Mouse (Mus musculus) gastrocnemius, adult 8-10 months (tissue): ENCODE results near the gene Wdr26. TPM values are rescaled to one million over a fixed set of nuclear protein-coding genes. Genes with fewer than 3 reads are reported as not detected.

ENCODE experiments used
- DNase-seq, 2 experiments: peaks; one replicate each; pipeline ENCODE4 v3.0.0; 2022; ENCODE audit warnings: low spot score in 2 of 2
- total RNA-seq, 4 experiments: library from RNA; stranded (reverse); gene quantifications; 2 replicates each; pipeline ENCODE4 v1.2.4; 2022

Wdr26 gene
- total RNA-seq, 4 experiments from 2014 or later, result 91.5 to 100 (median 92.8) TPM

DNA sequence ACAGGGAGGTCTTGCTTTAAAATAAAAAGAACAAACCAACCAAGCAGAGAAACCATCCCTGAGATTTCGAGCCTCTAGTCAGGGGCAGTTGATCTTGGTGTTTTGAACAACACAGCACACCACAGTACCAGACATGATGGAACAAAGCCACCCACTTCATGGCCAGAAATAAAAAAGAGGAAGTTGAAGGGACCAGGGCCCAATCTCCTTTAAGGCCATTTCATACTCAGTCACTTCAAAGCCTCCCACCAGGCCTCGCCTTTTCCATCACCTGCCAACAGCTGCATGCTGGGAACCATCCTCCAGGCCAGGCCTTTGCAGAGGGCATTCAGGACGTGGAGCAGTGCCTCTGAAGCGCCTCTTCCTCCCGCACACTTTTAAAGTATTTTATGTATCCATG, 25.5 kb upstream of the Wdr26 start:
- no peak for DNase-seq

DNA sequence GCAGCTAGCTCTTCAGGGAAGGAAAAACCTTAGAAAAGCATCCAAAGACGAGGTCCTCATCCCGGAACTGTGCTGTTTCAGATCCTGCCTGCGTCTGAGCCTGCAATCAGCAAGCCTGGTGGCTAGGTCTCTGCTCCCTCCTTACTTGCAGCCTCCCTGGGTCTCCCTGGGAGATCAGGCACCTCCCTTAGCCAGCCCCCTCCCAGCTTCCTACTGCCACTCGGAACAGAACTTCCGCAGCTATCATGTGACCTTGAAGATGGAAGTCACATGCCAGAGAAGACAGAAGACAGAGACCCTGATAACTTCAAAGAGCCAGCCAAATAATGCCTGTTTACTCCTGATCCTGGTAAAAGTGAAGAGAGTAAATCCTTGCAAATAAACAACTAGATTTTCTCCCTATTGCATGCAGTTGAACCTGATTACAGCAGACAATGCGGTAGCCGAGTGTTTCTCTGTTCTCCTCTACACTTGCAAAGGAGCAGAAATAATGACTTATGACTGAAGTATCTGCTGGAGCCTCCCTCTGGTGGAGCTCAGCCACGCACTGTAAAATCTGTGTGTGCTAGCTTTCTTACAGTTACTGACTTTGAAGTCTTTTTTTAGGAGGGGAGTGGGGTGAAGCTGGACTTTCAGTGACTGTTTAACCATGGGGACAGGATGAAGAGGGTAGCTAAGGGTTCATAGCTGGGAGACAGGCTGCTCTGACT, 22.7 kb upstream of the Wdr26 start:
- DNase-seq, result peak in 1 of 2 experiments; percentile 17

DNA sequence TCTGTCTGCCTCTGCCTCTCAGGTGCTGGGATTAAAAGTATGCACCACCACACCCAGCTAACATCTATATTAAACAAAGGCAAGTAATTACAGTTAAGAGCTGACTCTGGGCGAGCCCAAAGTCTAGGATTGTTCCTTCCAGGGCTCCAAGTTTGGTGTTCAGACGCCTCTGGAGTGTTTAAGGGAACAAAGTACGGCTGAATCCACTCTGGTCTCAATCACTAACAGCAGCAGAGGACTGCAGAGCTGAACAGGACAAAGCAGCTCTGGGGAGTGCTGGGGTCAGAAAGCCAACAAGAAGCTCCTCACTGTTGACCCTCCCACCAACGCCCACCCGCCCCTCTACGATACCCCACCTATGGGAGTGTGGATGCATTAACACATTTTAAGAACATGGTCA, 21.9 kb upstream of the Wdr26 start:
- DNase-seq, result no peak

DNA sequence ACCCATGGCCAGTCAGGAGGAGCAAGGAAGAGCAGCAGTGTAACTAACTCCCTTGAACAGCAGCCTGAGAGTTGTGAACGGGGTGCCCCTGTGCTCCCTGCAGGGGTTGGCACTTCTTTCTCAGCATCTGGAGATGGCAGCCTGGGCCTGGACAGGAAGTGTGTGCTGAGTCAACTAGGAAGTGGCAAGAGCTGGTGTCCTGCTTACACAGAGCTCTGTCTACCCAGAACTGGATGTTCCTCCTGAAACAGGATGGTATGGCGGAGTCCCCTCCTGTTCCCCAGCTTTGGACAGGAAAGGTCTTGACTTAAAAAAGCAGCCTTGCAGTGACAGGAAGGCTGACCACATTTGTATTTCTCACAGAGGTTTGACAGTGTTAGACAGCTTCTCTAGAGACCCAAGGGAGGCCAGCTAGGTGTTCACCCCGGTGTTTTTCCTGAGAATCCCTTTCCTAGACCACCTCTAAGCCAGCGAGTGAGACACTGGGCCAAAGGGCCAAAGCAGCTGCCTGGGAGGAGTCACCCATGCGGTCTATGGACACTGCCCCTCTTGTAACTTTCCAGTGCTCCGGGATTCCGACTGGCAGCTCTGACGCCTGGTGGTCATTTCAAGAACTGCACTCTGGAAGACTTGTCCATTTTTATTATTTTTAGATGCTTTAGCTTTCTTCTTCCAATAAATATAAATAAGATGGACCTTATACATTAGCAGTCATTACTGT, 20.7 kb upstream of the Wdr26 start:
- DNase-seq, result peak; percentile 61 to 63

DNA sequence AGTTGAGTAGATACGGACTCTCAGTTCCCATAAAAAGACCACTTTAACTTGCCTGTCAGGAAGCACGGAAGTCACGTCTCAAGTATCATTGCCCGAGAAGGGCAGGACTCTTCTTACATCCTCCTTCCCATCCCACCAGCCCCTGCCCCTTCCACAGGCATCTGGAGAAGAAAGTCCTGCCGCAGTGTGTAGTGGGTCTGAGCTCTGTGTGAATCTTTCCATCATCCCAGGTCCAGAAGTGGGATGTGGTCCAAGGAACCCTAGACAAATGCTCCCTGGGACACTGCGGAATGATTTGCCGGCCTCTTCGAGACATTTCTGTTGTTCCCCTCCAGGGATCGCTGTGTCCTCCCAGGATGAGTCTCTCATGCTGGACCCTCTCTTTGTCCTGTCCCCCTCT, 20.0 kb upstream of the Wdr26 start:
- no peak for DNase-seq

DNA sequence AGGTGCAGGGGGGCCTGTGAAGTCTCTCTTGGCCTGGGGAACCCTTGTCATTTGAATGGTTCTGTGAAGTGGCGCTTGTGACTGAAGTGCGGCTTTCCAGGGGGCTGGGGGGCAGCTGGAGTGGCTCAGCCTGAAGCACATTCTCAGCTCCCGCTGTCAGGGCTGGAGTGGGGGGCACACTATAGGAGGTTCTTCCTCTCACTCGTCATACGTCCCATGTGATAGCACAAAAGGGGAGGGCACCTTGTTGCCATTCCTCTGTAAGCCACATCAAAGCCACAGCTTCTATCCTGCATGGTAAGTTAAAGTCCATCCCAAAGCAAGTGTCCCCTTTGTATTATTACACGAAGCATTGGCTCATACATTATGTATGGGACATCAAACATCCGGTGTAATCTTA, 19.5 kb upstream of the Wdr26 start:
- no peak for DNase-seq

DNA sequence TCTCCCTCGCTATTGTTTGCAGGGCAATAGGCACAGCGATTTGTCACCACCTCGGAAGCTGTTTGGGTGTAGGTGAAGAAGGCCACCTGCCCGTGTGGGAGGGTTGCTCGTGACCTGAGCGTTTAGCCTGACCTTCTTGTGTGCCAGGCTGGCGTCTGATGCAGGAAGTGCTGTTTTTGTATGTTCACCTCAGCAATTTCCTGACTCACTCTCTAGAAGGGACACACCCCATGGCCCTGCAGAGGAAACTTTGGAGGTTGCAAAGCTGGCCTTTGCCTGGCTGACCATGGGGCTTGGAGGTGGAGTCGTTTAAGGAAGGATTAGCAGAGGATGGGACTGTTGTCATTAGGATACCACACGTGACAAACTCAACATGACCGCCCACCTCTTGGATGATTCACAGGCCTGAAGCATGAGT, 18.9 kb upstream of the Wdr26 start:
- no peak for DNase-seq

DNA sequence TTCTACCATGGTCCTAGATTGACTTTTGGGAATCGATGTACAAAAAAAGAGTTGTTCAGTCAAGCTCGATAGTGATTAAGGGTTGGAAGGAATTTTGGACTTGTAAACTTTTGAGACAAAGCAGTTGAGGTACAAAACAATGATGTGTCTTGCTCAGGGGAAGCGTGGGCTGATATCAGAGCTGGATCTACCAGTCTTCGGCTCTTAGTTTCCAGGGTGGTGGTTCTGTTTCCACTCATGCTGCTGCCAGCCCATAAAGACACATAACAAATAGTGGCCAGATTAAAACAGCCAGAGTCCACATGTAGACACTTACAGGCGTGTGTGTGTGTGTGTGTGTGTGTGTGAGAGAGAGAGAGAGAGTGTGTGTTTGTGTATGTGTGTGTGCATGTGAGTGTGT, 17.2 kb upstream of the Wdr26 start:
- DNase-seq, result no peak

DNA sequence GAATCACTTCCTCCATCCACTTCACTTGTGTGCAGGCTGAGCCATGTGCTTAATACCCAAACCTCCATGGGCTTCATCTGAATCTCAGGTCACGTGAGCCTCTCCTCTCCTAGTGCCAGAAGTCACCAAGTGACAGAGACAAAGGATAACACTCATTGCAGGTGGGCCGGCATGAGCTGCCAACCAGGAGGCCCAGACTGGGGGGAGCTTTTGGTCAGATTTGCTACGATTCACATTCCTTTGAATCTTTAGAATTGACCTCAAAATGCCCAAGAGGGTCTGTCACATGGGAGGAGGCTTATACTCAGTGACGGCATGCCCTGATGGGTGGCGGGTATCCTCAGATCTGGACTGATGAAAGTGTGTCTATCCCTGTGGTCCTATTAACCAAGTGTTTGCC, 16.8 kb upstream of the Wdr26 start:
- DNase-seq, result no peak

DNA sequence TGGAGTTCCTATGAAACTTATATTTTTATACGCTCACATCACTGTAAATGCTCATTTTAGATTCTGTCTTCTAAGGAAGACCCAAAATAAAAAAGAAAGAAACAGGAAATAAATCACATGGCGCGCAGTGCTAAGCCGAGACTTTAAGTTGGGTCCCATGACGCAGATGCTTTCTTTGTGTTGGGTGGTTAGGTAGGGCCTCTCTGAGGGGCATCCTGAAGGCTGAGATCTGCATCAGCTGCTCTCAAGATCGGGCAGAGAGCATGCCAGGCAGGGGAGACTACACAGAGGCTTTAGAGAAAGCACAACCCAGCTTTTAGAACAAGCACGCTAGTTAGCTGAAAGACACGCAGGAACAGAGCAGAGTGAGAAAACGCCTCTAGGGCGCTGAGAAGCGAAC, 16.0 kb upstream of the Wdr26 start:
- no peak for DNase-seq

DNA sequence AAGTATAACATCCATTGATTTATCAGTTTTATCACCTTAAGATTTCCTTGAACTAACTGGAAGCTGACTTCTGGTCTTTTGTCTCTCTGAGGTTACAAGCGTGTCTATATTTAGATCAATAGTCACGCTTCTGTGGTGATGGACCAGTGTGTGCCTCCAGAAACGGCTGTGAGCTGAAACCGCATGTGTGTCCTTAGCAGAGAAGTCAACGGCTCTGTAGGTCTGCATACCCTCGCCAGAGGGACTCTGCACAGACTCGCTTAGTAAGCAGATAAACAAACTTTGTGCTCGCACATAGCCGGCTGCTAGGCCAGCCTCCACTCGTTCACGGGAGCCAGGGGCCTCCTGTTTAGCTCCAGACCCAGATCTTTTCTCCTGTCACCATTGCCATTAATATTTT, 15.0 kb upstream of the Wdr26 start:
- no peak for DNase-seq

DNA sequence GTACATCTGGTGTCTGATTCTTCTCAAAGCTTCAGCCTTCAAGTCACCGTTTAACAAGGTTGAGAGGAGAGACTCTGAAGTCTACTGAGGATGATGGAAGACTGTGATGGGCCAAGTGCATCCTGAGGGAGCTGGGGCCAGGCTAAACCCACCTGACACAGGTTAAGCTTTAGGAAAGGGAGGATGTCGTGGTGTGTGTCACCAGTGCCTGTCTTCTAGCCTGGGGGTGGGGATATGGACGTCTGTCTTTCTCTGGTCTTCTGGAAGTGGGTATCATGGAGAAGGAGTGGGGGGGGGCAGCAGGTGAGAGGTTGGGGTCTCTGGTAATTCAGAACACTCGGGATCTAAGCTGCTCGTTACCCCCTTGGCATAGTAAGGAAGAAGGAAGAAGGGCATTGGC, 13.5 kb upstream of the Wdr26 start:
- no peak for DNase-seq

DNA sequence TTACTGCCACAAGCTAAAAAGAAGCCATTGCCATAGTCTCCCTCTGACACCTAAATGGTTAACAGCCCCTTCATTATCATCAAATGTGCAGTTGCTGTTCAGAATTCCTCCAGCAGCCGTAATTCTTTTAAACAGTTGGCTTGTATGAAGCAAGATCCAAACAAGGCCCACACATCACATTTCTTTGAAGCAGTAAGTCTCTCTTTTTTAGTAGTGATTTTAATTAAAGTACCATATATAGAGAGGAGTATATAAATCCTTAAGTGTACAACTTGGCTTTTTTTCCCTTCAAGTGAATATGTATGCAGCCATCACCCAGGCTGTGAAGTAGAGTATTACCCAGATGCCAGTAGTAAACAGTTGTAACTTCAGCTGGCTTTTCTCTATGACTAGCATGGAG, 10.2 kb upstream of the Wdr26 start:
- no peak for DNase-seq

DNA sequence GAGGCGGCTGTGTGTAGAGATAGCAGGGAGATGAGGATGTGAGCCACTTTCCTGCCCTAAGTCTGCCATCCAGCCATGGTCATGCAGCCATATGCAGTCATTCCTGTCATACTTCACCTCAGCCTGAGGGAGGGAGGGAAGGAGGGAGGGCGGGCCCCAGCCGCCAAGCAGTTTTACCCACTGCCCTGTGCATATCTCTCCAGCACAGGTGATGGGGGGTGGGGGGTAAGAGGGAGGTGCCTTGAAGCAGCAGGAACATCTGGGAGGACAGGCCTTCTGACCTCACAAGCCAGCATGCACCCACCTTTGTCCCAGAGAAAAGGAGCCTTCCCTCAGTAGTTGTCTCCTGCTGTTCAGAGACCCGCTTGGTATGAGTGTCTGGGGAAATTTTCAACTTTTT, 4.5 kb upstream of the Wdr26 start:
- no peak for DNase-seq

DNA sequence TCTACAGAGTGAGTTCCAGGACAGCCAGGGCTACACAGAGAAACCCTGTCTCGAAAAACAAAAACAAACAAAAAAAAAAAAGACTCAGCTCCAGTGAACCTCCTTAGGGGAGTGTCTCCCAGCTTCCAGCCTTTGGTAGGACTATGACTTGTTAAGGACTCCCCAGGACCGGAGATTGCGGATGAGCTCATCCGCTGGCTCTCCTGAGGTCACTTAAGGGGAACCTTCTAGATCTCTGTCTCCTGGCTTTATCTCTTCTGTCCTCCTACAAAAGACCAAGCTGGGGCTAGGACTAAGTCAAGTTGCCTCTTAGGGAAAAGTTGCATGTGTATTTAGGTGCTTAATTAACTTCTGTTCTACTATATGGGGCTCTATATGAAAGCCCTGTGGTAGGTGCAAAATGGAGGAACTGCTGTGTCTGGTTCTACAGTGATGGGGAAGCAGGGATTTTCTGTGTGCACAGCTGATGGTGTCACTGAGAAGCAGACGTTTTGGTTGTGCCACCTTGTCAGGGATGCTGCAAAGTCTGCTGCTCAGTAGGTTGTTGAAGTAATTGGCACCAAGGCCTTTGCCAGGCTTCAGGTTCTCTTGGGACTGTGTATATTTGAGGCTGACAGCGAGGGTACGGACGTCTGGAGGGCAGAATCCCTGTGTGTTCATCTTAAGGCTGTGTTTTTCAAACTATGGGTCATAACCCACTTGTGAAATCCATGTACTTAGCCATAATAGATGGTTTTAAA, 2.7 kb upstream of the Wdr26 start:
- DNase-seq, result no peak

DNA sequence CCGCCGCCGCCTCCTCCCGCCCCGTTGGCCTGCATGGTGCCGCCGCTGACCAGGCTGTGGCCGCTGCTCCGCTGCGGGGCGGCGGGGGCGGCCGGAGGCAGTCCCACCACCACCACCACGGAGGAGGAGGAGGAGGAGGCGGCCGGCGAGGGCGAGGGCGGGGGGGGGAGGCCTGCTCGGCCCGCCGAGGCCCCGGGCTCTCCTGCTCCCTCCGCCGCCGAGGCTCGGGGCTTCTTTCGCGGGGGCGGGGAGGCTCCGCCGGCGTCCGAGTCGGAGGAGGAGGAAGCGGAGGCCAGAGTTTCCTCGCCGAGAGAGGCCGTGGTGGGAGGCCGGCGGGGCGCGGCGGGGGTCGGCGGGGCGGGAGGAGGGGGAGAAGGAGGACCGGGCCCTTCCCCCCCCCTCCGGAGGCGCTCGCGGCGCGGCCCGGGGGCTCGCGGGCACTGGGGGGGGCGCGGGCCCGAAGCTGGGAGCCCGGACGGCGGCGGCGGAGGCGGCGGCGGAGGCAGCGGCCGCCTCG, 340 bp downstream of the Wdr26 start:
- no peak for DNase-seq

DNA sequence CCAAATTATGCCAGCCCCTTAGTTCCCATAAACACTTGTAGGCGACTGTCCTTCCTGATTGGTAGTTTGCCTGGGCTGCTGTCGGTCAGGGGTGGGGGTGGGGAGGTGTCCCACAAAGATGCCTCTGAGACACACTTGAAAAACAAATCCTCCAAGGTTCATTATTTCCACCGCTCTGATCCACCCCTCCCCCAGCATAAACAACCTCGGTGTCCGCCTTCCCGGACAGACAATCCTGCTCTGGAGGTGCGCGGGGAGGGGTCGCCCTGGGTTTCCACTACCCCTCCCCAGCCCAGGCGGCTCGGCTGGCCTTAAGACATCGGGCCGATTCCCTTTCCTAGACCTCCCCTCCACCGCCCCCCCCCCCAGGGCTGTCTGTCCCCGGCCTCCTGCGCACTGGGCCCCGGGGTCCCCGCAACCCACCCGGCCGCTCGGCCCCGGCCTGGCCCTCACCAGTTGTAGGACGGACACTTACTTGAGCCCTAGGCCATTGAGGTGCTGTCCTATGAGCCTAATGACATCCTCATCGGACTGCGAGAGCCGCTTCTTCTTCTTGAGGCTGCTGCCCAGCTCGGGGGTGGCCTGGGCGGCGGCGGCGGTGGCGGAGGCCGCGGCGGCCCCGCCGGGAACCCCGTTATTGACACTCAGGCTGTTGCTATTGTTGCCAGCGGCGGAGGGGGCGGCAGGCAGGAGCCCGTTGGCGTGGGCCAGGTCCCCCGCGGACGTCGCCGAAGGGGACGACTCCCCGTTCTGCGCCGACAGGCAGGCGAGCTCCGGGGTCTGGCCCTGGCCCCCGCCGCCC, 999 bp downstream of the Wdr26 start:
- peak in 1 of 2 experiments; percentile 8 for DNase-seq

DNA sequence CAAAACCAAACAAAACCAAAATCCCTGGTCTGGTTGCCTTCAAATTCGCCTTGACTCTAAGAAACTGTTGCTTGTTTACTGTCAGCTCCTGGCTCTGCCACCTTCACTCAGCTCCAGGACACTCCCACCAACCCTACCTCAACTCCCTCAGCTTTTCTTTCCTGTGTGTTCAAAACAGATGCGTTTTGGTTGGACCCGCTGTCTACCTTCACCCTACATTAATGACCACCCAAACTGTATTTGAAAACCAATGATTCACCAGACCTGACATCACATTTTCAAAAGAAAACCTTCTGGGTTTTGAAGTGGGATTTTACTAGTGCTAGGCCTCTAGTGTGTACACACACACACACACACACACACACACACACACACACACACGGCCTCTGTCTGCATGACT, 1.7 kb downstream of the Wdr26 start:
- no peak for DNase-seq

DNA sequence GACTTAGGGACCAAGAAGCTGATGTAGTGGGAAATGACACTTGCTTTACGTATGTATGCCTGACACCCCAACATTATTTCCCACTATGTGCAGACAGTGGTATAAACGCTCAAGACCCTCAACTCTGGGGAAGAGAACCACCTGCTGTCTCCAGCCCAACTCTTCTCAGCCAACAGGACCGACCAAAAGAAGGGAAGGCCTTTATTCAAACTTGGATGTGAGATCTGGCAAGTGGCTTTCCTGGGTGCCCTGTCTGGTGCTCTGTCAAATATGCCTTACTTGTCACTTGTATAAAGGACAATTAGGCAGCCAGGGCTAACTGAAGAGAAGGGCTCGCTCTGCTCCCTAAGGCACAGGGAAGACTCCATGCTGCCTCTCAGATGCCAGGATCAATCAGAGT, 12.4 kb downstream of the Wdr26 start:
- DNase-seq, result no peak

DNA sequence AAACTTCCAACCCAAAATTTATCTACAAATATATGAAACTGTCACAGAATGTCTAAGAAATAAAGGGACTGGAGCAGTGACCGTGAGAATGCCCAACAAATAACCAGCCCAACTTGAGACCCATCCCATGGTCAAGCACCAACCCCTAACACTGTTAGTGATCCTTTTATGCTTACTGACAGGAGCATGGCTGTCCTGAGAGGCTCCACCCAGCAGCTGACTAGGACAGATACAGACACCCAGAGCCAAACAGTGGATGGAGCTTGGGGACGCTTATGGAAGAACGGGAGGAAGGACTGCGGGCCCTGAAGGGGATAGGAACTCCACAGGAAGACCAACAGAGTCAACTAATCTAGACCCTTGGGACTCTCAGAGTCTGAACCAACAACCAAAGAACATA, 22.9 kb downstream of the Wdr26 start:
- no peak for DNase-seq

DNA sequence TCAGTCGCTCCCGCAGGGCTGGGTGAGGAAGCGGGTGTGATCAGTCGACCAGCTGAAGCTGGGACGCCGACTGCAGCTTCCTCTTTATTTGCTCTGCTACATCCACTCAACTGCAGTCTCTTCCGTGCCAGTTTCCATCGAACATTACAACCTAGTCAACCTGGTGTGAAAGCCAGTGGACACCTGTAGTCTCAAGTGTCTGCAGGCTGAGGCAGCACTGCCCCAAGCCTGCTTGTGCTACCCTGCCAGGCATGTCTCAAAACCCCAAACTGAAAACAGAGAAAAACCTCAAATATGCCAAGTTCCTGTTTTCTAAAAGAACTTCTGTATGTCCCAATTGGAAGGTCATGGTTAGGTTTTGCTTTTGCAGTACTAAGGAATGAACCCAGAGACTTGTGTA, 41.6 kb downstream of the Wdr26 start:
- DNase-seq, result no peak

DNA sequence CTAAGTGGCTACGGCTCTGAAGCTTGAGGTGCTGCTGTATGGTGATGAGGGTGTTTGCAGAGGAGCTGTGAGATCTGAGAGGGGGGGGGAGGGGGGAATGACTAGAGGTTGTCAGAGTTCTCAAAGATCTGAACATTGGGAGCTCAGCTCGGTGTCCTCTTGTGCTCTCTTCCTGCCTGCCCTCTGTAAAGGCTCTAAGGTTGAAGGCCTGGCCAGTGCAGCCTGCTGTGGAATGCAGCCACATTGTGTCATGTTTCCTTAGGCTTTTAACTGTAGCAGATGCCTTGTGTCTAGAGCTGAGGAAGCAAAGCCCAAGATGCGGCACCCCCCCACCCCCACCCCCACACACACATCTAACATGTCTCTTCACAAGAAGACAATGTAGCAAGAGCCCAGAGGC, 43.4 kb downstream of the Wdr26 start:
- DNase-seq, result no peak
